Mouse (Mus musculus) gastrocnemius, postnatal 14 days (tissue): ENCODE measurements around the gene Ntm. TPM values are rescaled to one million over a fixed set of nuclear protein-coding genes. Genes with fewer than 3 reads are reported as not detected.

ENCODE experiments used
- DNase-seq: peaks from one replicate; pipeline ENCODE4 v3.0.0; 2021; ENCODE audit warnings: mixed read lengths
- intact Hi-C: fragments of 180-260 bp; cut with DNase I; formaldehyde crosslinking; loops from one replicate; pipeline ENCODE4 v1.15.1; 2025; ENCODE audit warnings: low total_unique reads
- total RNA-seq, 2 experiments: library from RNA; stranded (reverse); gene quantifications; 2 replicates each; pipeline ENCODE4 v1.2.3; 2021

Ntm gene
- total RNA-seq, 2 experiments from 2014 or later = 2.6 to 3.0 TPM

GRCm38 (mm10) chr9:29806790-29807189 is 156.2 kb downstream of the Ntm start:
- intact Hi-C loops = no loop called here
- peak; percentile 6 for DNase-seq

GRCm38 (mm10) chr9:29804483-29804882 is 158.5 kb downstream of the Ntm start:
- no peak for DNase-seq
- intact Hi-C loops = no loop called here

GRCm38 (mm10) chr9:29803738-29804285 is 159.1 kb downstream of the Ntm start:
- no peak for DNase-seq
- intact Hi-C loops = no loop called here

- no peak for DNase-seq
- intact Hi-C loops = no loop called here
Observed at GRCm38 (mm10) chr9:29802990-29803737, 159.8 kb downstream of the Ntm start.

- DNase-seq = no peak
- intact Hi-C loops = no loop called here
Observed at GRCm38 (mm10) chr9:29802071-29802705, 160.8 kb downstream of the Ntm start.

GRCm38 (mm10) chr9:29796281-29796680 is 166.7 kb downstream of the Ntm start:
- intact Hi-C loops = no loop called here
- no peak for DNase-seq

GRCm38 (mm10) chr9:29791199-29791915 is 171.6 kb downstream of the Ntm start:
- intact Hi-C loops = no loop called here
- no peak for DNase-seq

GRCm38 (mm10) chr9:29790017-29790416 is 172.9 kb downstream of the Ntm start:
- intact Hi-C loops = no loop called here

GRCm38 (mm10) chr9:29788855-29789254 is 174.1 kb downstream of the Ntm start:
- DNase-seq = no peak
- intact Hi-C loops = no loop called here

More at GRCm38 (mm10) chr9:29790017-29790416, 172.9 kb downstream of the Ntm start:
- no peak for DNase-seq

- no peak for DNase-seq
- intact Hi-C loops = no loop called here
Observed at GRCm38 (mm10) chr9:29787408-29787807, 175.5 kb downstream of the Ntm start.

GRCm38 (mm10) chr9:29782697-29783096 is 180.2 kb downstream of the Ntm start:
- intact Hi-C loops = no loop called here
- DNase-seq = no peak

- no peak for DNase-seq
- intact Hi-C loops = no loop called here
Observed at GRCm38 (mm10) chr9:29779739-29780138, 183.2 kb downstream of the Ntm start.

GRCm38 (mm10) chr9:29776951-29777350 is 186.0 kb downstream of the Ntm start:
- intact Hi-C loops = no loop called here
- no peak for DNase-seq

- DNase-seq = no peak
- intact Hi-C loops = no loop called here
Observed at GRCm38 (mm10) chr9:29776542-29776941, 186.4 kb downstream of the Ntm start.

- intact Hi-C loops = no loop called here
- DNase-seq = no peak
Observed at GRCm38 (mm10) chr9:29776030-29776429, 186.9 kb downstream of the Ntm start.

- DNase-seq = no peak
- intact Hi-C loops = no loop called here
Observed at GRCm38 (mm10) chr9:29772625-29773388, 190.1 kb downstream of the Ntm start.

- no peak for DNase-seq
- intact Hi-C loops = no loop called here
Observed at GRCm38 (mm10) chr9:29771870-29772269, 191.1 kb downstream of the Ntm start.

GRCm38 (mm10) chr9:29771071-29771785 is 191.7 kb downstream of the Ntm start:
- intact Hi-C loops = no loop called here
- DNase-seq = no peak

GRCm38 (mm10) chr9:29769361-29769760 is 193.6 kb downstream of the Ntm start:
- peak; percentile 7 for DNase-seq
- intact Hi-C loops = no loop called here
